Mouse (Mus musculus): ENCODE measurements around the gene 1810062G17Rik.

DNA sequence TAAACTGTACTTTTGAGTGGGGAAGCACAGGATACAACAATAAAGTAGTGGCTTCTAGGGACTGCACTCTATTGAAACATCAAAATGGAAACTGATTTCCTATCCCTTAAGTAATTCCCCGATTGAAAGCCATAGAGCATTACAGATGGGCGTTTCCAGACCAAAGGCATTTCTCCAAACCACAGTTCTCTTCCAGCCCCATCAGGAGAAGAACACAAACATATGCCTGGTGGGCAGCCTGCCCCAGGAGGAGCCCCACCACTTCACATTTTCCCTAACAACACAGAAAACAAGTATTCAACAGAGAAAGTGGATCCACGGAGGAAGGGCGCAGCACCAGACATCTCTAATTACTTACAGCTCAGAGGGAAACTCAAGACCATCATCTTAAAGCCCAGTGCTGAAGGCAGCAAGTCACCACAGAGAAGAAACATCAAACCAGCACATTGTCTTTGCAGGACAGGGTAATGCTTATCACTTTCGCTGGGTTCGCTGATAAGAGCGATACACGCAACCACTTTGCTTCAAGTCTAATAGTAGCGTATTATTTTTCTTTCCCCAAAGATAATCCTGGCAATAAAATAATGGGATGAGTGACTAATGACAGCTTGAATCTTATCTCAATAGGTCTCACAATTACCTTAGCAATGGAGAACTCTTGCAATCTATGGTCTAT is 17.1 kb downstream of the 1810062G17Rik start:
- TF ChIP-seq CTCF (IDR thresholded peaks at IDR 0.05; ENCODE audit: low read depth, low read length) = no peak
- no peak for TF ChIP-seq POLR2A (IDR thresholded peaks at IDR 0.05; ENCODE audit: extremely low read depth, insufficient read depth, low read length)

All from liver, adult 2 months (tissue).